Mouse (Mus musculus) cerebellum, adult 11-12 months (tissue): ENCODE results near the gene Vmn2r18.

ENCODE experiments used
- DNase-seq: peaks from one replicate; pipeline ENCODE4 v3.0.0; 2022

Gene Vmn2r18

GRCm38 (mm10) chr5:151605921-151606320, at the start of gene Vmn2r18:
TSS of gene Vmn2r18 (minus strand) at chr5:151606021.
- no peak for DNase-seq

- no peak for DNase-seq
These were observed 45.6 kb upstream of the Vmn2r18 start for GRCm38 (mm10) chr5:151651411-151651784.

- peak; percentile 90 for DNase-seq
These were observed 45.0 kb upstream of the Vmn2r18 start, which contains the start of gene Rfc3 for GRCm38 (mm10) chr5:151650700-151651410. TSS of gene Rfc3 (minus strand) at chr5:151651242.

GRCm38 (mm10) chr5:151644845-151645244, 39.0 kb upstream of the Vmn2r18 start:
- no peak for DNase-seq

- no peak for DNase-seq
These were observed 37.0 kb upstream of the Vmn2r18 start for GRCm38 (mm10) chr5:151642867-151643266.

- DNase-seq, result no peak
These were observed 36.3 kb upstream of the Vmn2r18 start for GRCm38 (mm10) chr5:151642102-151642501.

- no peak for DNase-seq
These were observed 4.1 kb downstream of the Vmn2r18 start for GRCm38 (mm10) chr5:151601696-151602095.
